Mouse (Mus musculus): Measurements from ENCODE around the gene Tmem63a. TPM values are rescaled to one million over a fixed set of nuclear protein-coding genes. Genes with fewer than 3 reads are reported as not detected.

The Tmem63a gene
- 61.5 TPM for polyA plus RNA-seq (2017; shearing (Covaris generic))

DNA sequence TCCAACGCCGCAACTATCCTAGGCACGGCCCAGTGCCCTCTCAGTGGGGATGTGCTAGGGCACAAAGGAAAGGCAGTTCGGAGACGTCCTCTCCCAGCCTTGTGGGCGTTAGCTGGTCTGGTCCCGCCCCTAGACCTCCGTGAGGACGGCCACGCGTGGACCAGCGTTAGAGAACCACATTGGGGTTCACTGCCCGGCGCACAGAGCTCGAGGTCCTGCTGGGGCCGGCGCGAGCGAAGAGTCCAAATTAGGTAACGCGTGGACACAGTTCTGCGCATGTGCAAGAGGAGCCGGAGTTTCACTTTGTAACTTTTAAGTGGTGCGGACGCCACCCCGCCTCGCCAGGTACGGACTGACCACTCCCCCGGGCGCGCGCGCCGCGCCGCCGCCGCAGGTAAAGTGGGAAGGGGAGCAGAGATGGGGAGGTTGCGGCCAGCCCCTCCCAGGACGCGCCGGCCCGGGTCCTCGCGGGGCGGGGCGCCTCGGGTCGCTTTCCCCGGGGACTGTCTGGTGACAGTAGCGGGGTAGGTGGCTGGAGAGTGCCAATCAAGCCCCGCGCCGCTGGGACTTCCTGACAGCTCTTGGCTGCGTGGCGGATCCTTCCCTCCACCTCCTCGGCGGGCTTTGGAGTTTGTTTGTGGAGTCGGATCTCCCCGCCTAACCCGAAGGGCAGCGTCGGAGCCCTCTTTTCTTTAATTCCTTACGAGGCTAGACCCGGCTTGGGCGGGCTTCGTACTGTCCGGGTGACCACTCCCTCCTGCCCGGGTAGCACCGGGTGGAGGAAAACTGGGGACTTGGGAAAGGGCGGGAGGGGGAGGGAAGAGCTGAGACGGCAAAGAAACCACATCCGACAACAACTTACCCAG lies at the start of gene Tmem63a:
TSS of gene Tmem63a (plus strand) at position 179 of the 866 bp plus-strand sequence.

DNA sequence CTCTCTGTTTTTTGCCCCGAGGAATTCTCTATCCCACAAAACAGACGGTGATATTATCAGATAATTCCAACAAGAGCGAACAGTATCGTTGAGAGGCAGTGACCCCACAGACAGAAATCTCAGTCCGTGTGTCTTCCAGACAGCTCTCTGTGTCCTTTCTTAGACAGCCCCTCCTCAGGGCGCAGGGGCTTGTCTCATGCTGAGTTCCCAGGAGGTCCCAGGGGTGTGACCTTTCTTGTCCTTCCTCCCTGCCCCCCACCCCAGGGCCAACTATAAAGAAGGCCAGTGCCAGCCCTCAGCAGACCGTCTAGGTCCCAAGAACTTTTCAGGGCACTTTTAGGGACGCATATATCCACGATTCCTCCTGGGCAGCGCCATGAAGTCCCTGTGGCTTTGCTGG lies 49.3 kb upstream of the Tmem63a start, which contains the start of gene Lefty2:
TSS of gene Lefty2 (plus strand) at position 301 of the 400 bp plus-strand sequence.

DNA sequence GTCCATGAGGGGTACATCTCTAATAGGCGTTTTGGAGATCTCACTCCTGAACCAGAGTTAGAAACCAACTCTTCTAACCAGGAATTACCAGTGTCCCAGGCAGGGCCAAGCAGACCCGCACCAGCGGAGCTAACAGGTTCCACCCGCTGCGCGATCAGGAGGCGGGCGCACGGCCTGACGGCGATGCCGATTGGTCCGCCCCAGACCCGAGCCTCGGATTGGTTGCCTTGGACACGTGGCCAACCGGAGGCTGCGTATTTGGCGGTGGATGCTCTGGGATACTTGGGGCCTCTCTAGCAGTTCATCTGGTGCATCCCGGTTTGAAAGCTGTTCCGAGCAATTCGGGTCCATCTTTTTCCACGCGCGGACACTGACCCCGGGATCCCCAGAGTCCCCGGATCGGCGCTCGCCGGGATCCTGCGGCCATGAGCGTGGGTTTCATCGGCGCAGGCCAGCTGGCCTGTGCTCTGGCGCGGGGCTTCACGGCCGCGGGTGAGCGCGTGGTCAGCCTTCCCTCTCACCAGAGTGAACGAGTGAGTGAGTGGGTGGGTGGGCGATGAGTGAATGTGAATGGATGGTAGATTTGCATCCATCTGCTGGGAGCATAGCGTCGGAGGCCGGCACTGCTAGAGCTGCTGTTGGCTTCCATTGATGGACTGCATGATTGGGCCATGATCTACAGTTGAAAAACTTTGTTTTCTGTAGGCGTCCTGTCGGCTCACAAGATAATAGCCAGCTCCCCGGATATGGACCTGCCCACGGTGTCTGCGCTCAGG lies 37.9 kb upstream of the Tmem63a start, which contains the start of gene Pycr2:
TSS of gene Pycr2 (plus strand) at position 255 of the 776 bp plus-strand sequence.

DNA sequence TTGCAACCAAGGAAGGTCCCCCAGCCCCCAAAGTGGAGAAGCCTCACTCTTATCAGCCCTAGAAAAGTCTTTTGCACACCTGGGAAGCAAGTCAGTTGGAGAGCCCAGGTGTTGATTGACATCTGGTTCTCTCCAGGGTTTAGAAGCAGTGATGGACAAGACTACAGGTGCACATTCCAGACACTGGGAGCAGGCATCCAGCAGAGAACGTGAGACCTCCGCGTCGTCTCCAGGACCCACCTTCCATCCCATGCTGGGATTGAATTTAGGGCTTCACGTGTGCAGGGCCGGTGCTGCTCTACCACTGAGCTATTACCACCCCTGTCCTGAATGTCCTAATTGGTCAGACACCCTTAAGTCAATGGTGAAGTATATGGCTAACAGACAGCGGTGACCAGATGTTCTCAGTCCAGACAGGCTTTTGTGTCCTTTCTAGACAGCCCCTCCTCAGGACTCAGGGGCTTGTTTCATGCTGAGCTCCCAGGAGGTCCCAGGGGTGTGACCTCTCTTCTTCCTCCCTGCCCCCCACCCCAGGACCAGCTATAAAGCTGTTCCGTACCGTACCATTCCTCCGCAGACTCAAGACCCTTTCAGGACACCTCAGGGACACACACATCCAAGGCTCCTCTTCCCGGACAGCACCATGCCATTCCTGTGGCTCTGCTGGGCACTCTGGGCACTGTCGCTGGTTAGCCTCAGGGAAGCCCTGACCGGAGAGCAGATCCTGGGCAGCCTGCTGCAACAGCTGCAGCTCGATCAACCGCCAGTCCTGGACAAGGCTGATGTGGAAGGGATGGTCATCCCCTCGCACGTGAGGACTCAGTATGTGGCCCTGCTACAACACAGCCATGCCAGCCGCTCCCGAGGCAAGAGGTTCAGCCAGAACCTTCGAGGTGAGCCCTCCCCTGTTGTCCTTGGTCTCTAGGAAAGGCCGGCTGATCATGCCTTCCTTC lies 7.4 kb upstream of the Tmem63a start, which contains the start of gene Lefty1:
TSS of gene Lefty1 (plus strand) at position 556 of the 953 bp plus-strand sequence.

DNA sequence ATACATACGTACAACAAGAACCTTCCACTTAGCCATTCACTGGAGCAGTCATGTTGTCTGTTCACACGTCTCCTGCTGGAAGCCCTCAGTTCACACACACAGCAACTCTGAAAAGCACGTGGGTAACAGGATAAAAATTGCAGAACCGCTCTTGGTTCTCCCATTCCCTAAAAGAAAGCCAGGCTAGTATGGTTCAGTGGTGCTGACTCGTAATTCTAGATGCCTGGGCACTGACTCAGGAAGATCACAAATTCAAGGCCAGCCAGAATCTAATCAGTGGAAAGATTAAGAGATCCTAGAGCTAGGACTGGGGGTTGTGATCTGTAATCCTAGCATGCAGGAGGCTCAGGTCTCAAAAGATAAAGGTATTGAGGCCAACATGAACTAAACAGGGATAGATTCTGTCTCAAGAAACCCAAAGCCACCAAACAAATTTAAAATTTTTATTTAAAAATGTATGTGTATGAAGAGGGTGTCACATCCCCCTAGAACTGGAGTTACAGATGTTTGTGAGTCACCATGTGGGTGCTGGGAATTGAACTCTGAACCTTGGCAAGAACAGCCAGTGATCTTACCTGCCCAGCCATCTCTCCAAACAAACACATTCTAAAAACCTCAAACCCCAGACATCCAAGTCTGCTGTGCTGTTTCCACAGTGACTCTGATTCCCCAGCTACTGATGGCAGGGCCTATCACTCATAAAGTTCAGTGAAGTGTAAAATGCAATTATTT lies 78.8 kb downstream of the Tmem63a start, which contains the start of gene Ephx1:
TSS of gene Ephx1 (minus strand) at position 149 of the 732 bp plus-strand sequence.

Other genes with a start within 250 kb of the Tmem63a start
- gene Mixl1, start 245.3 kb upstream of the Tmem63a start, polyA plus RNA-seq (2017; shearing (Covaris generic)) = not detected
- 13.6 TPM for gene Acbd3, start 216.3 kb upstream of the Tmem63a start, polyA plus RNA-seq (2017; shearing (Covaris generic))
- gene H3f3a, start 128.4 kb upstream of the Tmem63a start, polyA plus RNA-seq (2017; shearing (Covaris generic)) = 1,148 TPM
- gene Sde2, start 91.2 kb upstream of the Tmem63a start, polyA plus RNA-seq (2017; shearing (Covaris generic)) = 54.9 TPM
- gene Lefty2, start 49.2 kb upstream of the Tmem63a start, polyA plus RNA-seq (2017; shearing (Covaris generic)) = not detected
- 117 TPM for gene Pycr2, start 38.1 kb upstream of the Tmem63a start, polyA plus RNA-seq (2017; shearing (Covaris generic))
- 0.35 TPM for gene Lefty1, start 7.3 kb upstream of the Tmem63a start, polyA plus RNA-seq (2017; shearing (Covaris generic))
- 402 TPM for gene Ephx1, start 78.6 kb downstream of the Tmem63a start, polyA plus RNA-seq (2017; shearing (Covaris generic))
- gene 9130409I23Rik, start 108.9 kb downstream of the Tmem63a start, polyA plus RNA-seq (2017; shearing (Covaris generic)) = not detected
- gene Nvl, start 201.9 kb downstream of the Tmem63a start, polyA plus RNA-seq (2017; shearing (Covaris generic)) = 30.7 TPM
- gene Cnih4, start 202.3 kb downstream of the Tmem63a start, polyA plus RNA-seq (2017; shearing (Covaris generic)) = 87.0 TPM